Mouse (Mus musculus): ENCODE results near the gene Wwox.
A peak's percentile ranks its signal among the peaks of the same experiment; 100 is the strongest.

Gene Wwox

GRCm38 (mm10) chr8:114600196-114600595 is 160.7 kb downstream of the Wwox start:
- no peak for DNase-seq (ENCODE audit: low spot score in 2 of 2)

- no peak for DNase-seq (ENCODE audit: low spot score in 2 of 2)
Observed at GRCm38 (mm10) chr8:114603046-114603445, 163.6 kb downstream of the Wwox start.

- DNase-seq (ENCODE audit: low spot score in 2 of 2) = no peak
Observed at GRCm38 (mm10) chr8:114603561-114603960, 164.1 kb downstream of the Wwox start.

GRCm38 (mm10) chr8:114604315-114604714 is 164.9 kb downstream of the Wwox start:
- DNase-seq (ENCODE audit: low spot score in 2 of 2) = no peak

- no peak for DNase-seq (ENCODE audit: low spot score in 2 of 2)
Observed at GRCm38 (mm10) chr8:114605651-114606050, 166.2 kb downstream of the Wwox start.

GRCm38 (mm10) chr8:114609330-114609729 is 169.9 kb downstream of the Wwox start:
- no peak for DNase-seq (ENCODE audit: low spot score in 2 of 2)

GRCm38 (mm10) chr8:114611075-114611474 is 171.6 kb downstream of the Wwox start:
- DNase-seq (ENCODE audit: low spot score in 2 of 2) = no peak

GRCm38 (mm10) chr8:114612091-114612490 is 172.6 kb downstream of the Wwox start:
- DNase-seq (ENCODE audit: low spot score in 2 of 2) = no peak

GRCm38 (mm10) chr8:114615413-114615812 is 176.0 kb downstream of the Wwox start:
- DNase-seq (ENCODE audit: low spot score in 2 of 2) = no peak

DNA sequence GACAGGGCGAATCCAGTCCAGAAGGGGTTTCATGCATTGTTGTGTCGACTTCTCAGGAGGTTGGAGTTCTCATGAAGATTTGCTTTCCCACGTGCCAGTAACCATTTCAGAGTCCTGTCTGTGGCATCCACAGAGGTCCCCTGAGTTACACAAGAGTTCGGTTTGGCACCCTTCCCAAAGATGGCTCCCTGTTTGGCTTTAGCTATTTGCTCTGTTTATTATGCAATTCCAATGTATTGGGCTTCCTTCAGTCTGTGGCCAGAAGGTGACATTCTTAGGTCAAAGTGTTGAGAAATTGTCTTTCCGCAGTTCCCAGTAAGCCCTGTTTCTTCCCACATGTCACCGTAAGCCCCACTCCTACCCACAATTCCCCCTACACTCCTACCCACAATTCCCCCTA is 176.5 kb downstream of the Wwox start:
- DNase-seq (ENCODE audit: low spot score in 2 of 2) = no peak

DNA sequence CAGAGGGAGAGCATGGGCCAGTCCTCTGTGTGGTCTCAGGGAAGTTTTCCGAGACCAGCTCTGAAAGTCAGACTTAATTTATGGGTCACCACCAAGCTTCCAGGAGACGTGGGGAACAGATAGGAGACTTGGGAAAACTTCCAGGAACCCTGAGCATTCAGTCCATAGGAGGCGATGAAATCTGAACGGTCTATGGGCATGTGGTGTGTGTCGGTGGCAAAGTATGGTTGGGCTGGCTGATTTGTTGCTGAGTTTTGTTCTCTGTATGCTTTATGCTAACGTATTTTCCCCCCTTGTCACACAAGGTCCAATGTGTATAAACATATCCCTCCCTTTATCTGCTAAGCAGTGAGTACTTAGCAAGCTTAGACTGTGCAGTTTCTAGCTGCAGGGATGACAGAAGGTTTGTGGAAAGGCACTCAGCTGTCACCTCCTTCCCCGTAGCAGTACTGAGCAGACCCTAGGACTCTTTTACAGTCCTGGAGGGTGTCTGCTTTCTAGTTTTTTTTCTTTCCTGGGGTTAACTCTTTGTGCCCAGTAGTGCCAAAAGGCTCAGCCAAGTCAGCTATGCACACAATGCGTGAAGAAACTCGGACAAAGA is 179.6 kb downstream of the Wwox start:
- no peak for DNase-seq (ENCODE audit: low spot score in 2 of 2)

DNA sequence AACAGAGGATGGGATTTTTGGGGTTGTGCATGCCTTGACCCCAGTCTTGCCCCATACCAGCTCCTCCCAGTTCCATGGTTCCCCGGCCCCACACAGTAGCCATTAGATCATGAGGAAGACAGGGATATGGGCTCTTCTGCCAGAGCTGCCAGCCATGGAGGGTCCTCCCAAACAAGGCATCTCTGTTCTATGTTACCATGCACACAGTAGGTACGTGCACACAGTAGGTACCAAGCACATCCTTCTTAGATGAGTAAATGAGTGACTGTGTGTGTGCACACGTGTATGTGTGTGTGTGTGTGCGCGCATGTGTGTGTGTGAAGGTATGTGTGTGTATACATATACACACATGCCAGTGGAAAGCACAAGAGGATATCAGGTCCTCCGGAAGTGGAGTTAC is 185.9 kb downstream of the Wwox start:
- no peak for DNase-seq (ENCODE audit: low spot score in 2 of 2)

GRCm38 (mm10) chr8:114626897-114627296 is 187.4 kb downstream of the Wwox start:
- DNase-seq (ENCODE audit: low spot score in 2 of 2) = no peak

DNA sequence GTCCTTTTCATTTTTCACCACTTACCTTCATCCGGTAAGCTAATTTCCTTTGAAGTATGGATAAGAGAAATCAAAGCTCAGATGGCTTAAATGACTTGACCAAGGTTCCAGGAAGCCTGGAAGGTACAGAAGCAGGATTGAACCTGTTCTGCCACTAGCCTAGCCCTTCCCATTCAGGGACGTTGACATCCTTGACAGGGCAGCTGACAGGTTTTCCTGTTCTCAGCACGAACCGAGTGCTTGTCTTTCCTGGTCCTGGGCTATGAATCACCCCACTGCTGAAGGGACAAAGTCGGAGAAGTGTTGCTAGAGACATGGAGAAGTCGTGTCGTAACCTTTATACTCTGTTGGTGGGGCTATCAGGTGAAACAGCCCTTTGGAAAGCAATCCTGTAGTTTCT is 190.3 kb downstream of the Wwox start:
- no peak for DNase-seq (ENCODE audit: low spot score in 2 of 2)

DNA sequence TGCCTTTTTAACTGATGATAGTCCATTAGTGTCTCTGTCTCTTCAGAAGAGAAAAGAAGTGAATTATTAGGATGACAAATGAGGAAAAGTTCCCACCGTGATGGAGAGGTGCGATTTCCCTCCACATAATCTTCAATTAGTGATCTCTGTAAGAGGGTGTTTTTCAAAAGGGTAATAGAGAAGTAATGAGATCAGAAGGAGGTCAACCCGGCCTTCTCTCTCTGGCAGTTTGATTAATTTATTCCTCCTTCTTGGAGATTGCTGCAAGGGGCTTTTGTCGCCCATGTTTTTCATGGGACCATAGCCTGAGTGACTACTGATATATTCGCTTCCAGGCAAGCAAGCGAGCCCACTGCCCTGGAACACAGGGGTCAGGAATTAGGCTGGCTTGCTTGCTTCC is 191.6 kb downstream of the Wwox start:
- no peak for DNase-seq (ENCODE audit: low spot score in 2 of 2)

DNA sequence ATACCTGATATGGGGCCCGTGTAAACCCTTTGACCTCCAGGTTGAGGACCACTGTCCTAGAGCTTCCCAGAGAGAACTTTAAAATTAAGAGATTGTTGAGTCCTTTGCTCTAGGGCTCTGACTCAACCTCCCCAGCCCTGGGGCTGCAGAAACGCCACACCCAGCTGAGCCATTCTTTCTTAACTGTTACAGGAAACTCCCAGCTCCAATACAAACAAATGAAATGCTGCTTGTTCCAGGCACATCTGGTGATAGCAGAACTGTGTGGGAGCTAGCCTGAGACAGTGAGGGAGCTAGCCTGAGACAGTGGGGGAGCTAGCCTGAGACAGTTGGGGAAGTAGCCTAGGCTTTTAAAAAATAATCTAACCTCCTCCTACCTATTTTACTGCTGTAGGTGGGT is 194.7 kb downstream of the Wwox start:
- no peak for DNase-seq (ENCODE audit: low spot score in 2 of 2)

DNA sequence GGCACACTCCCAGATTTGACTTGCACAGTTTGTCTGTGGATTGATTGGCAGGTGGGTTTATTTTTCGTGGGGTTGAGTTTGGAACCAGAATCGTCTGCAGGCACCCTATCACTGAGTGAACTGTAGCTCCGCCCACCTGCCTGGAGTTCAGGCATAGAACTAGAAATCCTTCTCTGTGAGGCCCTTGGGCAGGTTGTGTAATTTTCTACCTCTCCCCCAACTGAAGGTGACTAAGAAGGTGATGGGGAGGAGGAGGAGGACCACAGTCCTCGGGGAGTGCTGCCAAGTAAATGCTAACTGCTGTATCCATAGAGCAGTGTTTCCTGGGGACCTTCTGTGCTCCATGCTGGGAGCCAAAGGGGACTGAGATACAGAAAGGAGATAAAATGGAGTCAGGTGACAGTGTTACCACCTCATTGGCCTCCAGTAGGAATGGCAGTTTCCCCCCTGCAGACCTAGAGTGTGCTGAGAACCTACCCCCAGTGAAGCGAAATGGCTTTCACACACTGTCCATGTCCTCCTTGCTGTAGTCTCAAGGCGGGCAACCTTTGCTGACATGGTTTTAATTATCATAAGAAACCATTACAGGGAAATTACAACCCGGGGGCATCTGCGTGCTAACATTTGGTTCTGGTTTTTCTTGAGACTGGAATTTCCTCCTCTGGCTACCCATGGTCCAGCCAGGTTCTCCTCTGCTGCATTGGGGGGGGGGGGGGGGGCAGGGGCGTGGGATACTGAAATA is 195.4 kb downstream of the Wwox start:
- DNase-seq (ENCODE audit: low spot score in 2 of 2) = no peak

- no peak for DNase-seq (ENCODE audit: low spot score in 2 of 2)
Observed at GRCm38 (mm10) chr8:114636376-114636775, 196.9 kb downstream of the Wwox start.

GRCm38 (mm10) chr8:114641809-114642208 is 202.4 kb downstream of the Wwox start:
- no peak for DNase-seq (ENCODE audit: low spot score in 2 of 2)

DNA sequence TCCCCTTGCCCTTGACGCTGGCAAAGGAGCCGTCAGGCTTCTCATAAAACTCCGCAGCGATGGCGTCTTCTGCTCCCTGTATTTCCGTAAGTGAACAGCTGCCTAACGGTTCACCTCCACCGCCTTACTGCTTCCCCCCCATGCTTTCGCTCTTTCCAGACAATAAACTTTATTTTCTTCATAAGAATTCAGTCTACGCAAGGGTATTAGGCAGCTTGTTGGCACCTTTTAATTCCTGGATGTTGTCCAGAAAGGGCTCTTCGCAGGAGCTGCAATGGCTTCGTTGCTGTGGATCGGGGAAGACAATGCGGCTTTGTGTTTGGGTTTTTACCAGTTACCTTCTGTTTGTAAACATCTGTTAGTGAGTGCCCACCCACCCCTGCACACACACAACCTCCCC is 211.3 kb downstream of the Wwox start:
- DNase-seq (ENCODE audit: low spot score in 2 of 2) = no peak

- DNase-seq (ENCODE audit: low spot score in 2 of 2) = no peak
Observed at GRCm38 (mm10) chr8:114657789-114658188, 218.3 kb downstream of the Wwox start.

DNA sequence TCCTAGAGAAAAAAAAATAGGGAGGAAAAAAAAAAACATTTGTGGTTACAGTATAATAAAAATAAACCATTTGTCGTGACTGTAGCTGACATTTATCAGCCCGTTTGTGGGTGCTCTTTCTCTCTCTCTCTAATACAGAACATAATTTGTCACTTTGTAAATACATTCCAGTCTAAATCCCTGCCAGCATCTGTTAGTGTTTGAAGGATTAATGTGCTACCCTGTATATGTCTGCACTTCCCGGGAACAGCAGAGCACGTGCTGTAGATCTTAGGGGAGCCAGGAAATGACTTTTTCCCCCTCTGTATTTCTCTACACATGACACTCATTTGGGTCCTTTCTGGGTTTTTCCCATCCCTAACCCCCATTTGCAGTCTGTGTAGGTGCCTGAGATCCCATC is 219.0 kb downstream of the Wwox start:
- no peak for DNase-seq (ENCODE audit: low spot score in 2 of 2)

- DNase-seq (ENCODE audit: low spot score in 2 of 2) = peak in 1 of 2 experiments; percentile 7
Observed at GRCm38 (mm10) chr8:114663053-114663452, 223.6 kb downstream of the Wwox start.

GRCm38 (mm10) chr8:114665521-114665920 is 226.1 kb downstream of the Wwox start:
- no peak for DNase-seq (ENCODE audit: low spot score in 2 of 2)
